Mouse (Mus musculus) adrenal gland, postnatal 25 days (tissue): ENCODE data around the gene Evpl. TPM values are rescaled to one million over a fixed set of nuclear protein-coding genes. Genes with fewer than 3 reads are reported as not detected.
A peak's percentile ranks its signal among the peaks of the same experiment; 100 is the strongest.

Source experiments
- DNase-seq: peaks from one replicate; pipeline ENCODE4 v3.0.0; 2021; ENCODE audit warnings: mixed read lengths
- total RNA-seq: library from RNA; stranded (reverse); gene quantifications from 2 replicates; pipeline ENCODE4 v1.2.3, GENCODE M21; 2021

The Evpl gene
- total RNA-seq, 1 experiment from 2014 or later, result 1.5 TPM

GRCm38 (mm10) chr11:116255090-116255981, 17.5 kb upstream of the Evpl start:
- DNase-seq, result no peak

DNA sequence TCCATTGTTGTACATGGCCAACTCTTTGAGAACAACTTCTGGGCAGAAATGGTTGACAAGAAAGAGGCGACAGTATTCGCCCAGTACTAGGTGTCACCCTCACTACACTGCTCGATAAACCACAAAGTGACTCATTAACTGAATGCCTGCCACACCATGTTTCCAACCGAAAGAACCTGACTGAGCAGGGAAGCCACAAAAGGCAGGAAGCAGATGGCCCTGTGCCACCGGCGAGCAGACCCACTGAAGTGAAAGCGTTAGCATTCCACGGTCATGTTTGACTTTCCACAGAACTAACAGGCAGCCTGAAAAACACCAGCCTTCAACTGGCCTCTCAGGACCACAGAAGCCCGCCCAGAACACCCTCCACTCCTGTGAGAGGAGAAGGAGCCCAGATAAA, 16.8 kb upstream of the Evpl start:
- no peak for DNase-seq

DNA sequence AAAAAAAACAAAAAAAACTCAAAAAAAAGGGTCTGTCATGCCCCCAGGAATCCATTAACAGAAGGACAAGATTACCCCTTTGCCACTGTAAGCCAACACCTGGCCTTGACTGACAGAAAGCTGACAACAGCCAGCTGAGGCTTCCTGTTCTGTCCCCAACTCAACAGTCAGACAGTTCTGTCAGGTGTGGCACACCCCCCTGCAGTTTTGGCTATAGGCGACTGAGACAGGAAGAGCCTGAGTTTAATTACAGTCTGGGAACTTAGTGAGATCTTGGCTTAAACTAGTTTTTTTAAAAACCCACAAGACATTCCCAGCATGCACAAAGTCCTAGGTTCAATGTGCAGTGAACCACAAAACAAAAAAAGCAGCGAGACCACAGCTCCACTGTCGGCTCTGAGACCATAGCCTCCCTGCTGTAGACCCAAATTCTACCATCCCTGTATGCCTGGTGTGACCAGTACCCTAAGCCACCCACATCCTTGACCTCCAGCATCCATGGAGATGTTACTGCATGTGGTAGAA, 15.3 kb upstream of the Evpl start:
- DNase-seq, result no peak

DNA sequence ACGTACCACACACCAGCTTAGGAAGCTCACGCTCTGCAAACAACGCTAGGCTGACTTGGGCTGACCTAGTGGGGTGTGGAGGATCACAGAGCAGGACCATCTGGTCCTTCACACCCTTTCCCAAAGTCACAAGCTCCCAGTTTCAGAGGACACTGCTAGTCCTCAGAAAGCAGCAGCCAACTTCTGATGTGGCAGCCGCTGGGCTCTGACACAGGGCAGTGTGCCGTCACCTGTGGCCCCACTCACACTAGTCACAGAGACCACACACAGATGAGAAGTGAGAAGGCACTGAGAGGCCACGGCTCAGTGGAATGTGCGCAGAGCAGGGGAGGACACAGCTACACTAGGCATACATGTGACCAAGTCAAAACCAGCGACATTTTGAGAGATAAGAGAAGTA, 13.0 kb upstream of the Evpl start:
- no peak for DNase-seq

DNA sequence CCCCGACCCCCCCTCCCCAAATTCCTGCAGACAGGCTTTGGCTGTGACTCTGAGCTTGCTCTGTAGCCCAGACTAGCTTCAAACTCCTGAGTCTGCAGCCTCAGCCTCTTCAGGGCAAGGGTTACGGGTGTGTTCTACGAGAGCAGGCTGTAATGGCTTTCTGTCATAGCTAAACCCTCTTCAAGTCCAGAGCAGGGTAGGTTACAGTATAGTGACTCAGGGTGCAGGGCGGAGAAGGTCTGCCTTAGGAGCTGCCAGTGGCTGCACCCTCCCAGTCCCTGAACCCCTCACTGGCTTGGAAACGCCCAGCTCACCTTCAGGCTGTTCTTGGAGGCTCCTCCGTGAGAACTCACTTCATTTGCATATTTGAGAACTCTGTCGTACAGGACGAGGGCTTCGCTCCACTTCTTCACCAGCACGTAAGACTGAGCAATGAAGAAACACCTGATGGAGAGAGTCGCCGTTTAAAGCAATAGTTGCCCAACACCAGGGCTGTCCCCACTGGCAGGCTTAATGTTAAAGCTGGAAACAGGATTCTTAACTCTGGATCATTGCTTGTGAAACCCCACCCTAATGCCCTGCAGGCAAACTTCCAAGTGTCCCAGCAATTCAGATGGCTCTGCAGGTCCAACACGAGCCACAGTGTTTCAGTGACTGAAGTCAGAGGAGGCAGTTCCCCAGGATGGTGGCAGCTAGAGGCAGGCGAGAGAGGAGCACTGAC, 9.8 kb upstream of the Evpl start:
- no peak for DNase-seq

- no peak for DNase-seq
These were observed 7.7 kb upstream of the Evpl start for GRCm38 (mm10) chr11:116245616-116246015.

GRCm38 (mm10) chr11:116244580-116244979, 6.7 kb upstream of the Evpl start:
- no peak for DNase-seq

DNA sequence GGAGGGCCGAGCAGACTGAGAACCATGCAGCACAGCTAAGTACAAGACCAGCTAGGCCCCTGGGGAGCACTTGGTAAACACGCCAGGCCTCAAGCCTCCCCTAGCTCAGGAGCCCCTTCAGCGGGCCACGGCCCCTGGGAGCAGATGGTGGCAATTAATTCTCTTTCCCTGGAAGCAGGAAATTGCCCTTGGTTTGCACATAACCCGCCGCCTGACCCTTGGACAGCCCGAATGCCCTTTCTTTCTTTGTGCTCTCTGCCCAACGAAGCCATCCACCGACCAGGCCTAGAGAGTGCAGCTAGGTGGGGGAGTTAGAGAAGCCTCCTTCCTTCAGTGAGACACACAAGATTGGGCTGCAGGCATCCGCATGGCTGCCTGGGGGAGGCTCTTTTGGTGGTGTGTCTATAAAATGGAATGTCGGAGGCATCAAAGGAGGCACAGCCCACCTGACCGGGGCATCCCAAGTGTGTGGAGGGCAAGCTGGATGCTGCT, 3.9 kb upstream of the Evpl start:
- DNase-seq, result no peak

GRCm38 (mm10) chr11:116239797-116240196, 1.9 kb upstream of the Evpl start:
- no peak for DNase-seq

GRCm38 (mm10) chr11:116234901-116235300, 3.0 kb downstream of the Evpl start:
- DNase-seq, result no peak

DNA sequence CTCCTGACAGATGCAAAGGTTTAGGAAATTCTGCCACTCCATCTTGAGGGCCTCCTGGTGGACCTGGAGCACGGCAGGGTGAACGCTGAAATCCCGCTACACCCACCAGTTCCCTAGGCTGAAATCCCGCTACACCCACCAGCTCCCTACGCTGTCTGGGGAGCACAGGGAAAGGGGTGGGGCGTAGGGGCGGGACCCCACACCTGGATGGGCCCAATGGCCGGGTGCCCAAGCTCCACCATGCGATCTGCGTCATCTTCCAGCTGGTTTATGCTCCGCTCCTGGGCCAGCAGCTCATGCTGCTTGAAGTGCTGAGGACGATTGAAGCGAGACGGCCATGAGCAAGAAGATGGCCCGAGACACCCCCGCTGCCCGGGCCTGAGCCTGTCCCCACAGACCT, 5.5 kb downstream of the Evpl start:
- DNase-seq, result no peak

DNA sequence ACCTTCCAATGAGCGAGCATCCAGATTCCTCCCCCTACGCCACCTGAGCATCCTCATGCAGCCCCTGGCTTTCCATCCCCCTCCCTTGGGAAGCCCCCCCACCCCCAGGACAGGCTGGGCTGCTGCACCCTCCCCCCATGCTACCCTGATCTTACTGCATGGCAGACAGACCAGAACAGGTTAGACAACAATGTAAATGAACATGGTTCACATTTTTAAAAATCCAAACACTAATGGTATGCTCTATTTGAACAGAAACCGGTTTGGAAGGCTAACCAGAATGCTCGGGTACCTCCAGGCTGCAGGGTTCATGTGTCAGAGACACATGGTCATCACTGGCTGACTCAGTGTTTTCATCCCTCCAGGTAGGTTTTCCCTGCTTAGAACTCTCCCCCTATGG, 9.2 kb downstream of the Evpl start:
- no peak for DNase-seq

DNA sequence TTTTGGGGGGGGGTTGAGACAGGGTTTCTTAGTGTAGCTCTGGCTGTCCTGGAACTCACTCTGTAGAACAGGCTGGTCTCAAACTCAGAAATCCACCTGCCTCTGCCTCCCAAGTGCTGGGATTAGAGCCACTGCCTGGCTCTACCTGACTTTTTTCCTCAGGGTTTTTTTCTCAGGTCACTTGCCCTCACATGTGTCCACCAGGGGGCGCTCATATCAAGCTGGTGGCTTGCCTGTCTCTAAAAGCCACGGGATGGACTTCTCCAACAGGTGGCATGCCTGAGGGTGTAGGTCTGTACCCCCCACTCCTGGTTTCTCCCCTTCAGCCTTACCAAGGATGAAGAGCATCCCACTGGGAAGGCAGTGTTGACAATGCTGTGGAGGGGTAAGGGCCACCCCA, 11.5 kb downstream of the Evpl start:
- peak; percentile 88 for DNase-seq

GRCm38 (mm10) chr11:116222740-116223059, 15.2 kb downstream of the Evpl start:
- no peak for DNase-seq

- peak; percentile 33 for DNase-seq
These were observed 15.7 kb downstream of the Evpl start for GRCm38 (mm10) chr11:116221931-116222739.

DNA sequence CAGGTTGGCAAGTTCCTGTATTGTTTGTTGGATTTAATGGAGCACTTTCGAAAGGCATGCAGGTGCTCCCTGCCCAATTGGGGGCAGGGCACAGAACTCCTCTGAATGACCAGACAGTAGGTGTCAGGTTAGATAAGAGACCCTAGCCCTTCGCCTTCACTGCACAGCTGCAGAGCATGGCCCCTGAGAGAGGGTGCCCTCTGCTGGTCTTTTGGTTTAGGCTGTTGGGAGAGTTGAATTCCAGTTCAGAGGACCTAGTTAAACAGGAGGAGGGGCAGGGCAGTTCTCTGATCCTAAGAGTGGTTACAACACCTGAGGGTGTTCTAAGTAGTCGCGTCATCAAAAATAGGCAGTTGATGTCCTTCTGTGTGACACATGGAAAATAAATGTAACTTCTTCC, 18.0 kb downstream of the Evpl start:
- peak; percentile 65 for DNase-seq

GRCm38 (mm10) chr11:116218737-116219400, 19.0 kb downstream of the Evpl start:
- peak; percentile 93 for DNase-seq

GRCm38 (mm10) chr11:116218263-116218662, 19.6 kb downstream of the Evpl start:
- DNase-seq, result no peak

DNA sequence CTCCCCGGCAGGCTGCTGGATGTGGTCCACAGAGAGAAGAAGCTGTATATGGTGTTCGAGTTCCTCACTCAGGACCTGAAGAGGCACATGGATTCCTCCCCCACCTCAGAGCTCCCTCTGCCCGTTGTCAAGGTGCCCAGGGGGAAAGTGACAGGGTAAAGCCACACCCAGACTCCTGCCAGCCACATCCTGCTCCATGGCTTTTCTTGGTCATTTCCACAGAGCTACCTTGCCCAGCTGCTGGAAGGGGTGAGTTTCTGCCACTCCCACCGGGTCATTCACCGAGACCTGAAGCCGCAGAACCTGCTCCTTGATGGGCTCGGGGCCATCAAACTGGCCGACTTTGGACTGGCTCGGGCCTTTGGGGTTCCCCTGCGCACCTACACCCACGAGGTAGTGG, 21.3 kb downstream of the Evpl start:
- DNase-seq, result no peak

DNA sequence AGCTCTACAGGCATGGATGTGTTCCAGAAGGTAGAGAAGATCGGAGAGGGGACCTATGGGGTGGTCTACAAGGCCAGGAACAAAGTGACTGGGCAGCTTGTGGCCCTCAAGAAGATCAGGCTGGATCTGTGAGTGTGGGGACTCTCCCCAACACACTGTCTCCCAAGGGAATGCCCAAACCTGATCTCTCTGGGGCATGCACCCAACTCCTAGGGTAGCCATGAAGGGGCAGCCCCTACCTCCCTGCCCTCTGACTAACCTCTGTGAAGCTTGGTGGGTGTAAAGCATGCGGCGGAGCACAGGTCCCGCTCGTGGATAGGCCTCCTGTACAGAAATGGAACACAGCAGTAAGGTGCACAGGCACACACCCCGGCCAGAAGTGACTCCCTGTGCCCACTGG, 21.9 kb downstream of the Evpl start:
- DNase-seq, result no peak

DNA sequence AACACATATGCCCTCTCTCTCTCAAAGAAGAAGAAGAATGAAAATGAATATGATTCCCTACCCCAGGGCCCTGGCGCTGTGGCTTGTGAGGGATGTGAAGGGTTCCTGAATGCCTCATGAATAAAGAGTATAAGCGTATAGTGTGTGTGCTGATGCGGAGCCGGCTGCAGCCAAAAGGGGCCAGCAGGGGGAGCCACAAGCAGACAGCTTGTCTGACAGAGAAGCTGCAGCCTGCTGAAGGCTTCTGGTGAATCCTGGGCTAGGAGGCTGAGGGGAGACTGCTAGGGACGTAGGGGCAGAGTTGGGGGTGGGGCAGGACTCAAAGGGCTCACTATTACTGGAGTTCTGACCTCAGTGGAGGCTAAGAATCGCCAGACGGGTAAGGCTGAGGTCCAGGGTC, 22.7 kb downstream of the Evpl start:
- no peak for DNase-seq
